Mouse (Mus musculus): ENCODE results near the gene Lman2. TPM values are rescaled to one million over a fixed set of nuclear protein-coding genes. Genes with fewer than 3 reads are reported as not detected.

Gene Lman2
- polyA plus RNA-seq, 1 experiment from 2014 or later = 85.3 TPM

- H3K9me3 ChIP-seq (ENCODE audit: control insufficient read depth, low read length) = no peaks in the 10 kb centered on the region
- ATAC-seq (ENCODE audit: insufficient number of reproducible peaks, low FRiP score, low TSS enrichment, low read depth) = no peak
- H3K36me3 ChIP-seq (ENCODE audit: control insufficient read depth, insufficient read depth, low read length) = no peaks in the 10 kb centered on the region
- no peak overlapping the region for H3K27ac ChIP-seq (replicated peaks; ENCODE audit: low read depth, low read length)
- H3K4me2 ChIP-seq (ENCODE audit: low read depth, severe bottlenecking) = peak overlapping the region; percentile 20
- H3K4me3 ChIP-seq (ENCODE audit: low read depth, low read length) = 0 out of 2 replicates have a peak overlapping the region, but pooled peaks have one; percentile 8
- DNase-seq (ENCODE audit: low spot score) = peak; percentile 34
- 4% methylated on average over 32 of the region's 32 CpGs for WGBS
- H3K9ac ChIP-seq (ENCODE audit: low read length) = no peak overlapping the region
- H3K4me1 ChIP-seq (ENCODE audit: control insufficient read depth, insufficient read depth, low read length) = no peaks in the 10 kb centered on the region; the same call in 1 of the 2 replicates
- H3K27me3 ChIP-seq (ENCODE audit: control insufficient read depth, insufficient read depth, low read length) = peaks cover 39% of the 10 kb centered on the region
These were observed 16.5 kb upstream of the Lman2 start for GRCm38 (mm10) chr13:55378907-55379580.

DNA sequence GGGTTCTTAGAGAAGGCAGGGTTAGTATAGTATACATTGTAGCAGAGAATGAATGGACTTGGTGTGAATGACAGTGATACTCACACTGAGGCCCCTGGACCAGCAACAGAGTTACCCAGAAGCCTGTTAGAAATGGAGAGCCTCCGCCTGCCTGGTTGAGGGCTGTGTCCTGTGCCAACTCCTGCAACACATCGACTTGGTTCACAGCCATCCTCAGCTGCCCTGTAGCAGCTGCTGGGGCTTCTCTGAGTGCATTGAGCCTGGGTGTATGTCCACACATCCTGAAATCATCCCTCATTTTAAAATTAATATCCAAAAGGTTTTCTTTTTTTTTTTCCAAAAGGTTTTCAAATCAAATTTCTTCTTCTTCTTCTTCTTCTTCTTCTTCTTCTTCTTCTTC lies 13.3 kb upstream of the Lman2 start:
- no peak overlapping the region for H3K27ac ChIP-seq (replicated peaks; ENCODE audit: low read depth, low read length)
- no peak overlapping the region for H3K4me2 ChIP-seq (ENCODE audit: low read depth, severe bottlenecking)
- WGBS = 67% methylated on average over 2 of the region's 2 CpGs
- DNase-seq (ENCODE audit: low spot score) = no peak
- no peaks in the 10 kb centered on the region; the same call in 1 of the 2 replicates for H3K4me1 ChIP-seq (ENCODE audit: control insufficient read depth, insufficient read depth, low read length)
- peaks cover 31% of the 10 kb centered on the region for H3K27me3 ChIP-seq (ENCODE audit: control insufficient read depth, insufficient read depth, low read length)
- H3K9me3 ChIP-seq (ENCODE audit: control insufficient read depth, low read length) = no peaks in the 10 kb centered on the region
- no peaks in the 10 kb centered on the region for H3K36me3 ChIP-seq (ENCODE audit: control insufficient read depth, insufficient read depth, low read length)
- no peak overlapping the region for H3K4me3 ChIP-seq (ENCODE audit: low read depth, low read length)
- no peak for ATAC-seq (ENCODE audit: insufficient number of reproducible peaks, low FRiP score, low TSS enrichment, low read depth)
- H3K9ac ChIP-seq (ENCODE audit: low read length) = no peak overlapping the region

DNA sequence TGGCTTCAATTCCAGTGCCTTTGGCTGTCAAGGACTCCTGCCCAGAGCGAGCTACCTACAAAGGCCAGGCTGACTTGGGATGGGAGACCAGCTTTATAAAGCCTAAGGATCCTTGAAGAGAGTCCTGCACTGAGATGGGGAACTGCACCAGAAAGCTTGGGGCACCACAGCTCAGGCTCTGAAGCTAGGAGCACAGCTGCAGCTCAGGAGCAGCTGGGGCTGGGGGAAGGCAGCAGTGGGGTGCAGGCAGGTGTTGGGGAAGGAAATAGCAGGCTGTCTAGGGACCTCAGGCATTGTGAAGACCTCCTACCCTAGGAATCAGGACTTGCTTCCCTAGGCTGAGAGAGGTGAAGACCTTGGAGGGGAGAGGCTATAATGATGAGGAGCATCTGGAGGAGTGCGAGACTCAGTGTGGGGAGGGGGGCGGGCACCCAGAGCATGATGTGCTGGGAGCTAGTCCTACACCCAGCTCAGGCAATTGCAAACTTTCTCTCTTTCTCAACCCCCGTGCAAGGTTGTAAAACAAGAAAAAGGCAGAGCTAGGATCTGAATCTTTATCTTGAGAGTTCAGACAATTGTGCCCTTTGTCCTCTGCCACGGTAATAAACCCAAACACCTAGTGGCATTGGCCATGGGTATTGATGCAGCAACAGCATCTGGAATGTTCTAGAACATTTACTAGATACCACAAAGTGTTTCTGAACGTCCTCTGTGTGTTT lies 11.8 kb upstream of the Lman2 start:
- no peaks in the 10 kb centered on the region for H3K36me3 ChIP-seq (ENCODE audit: control insufficient read depth, insufficient read depth, low read length)
- H3K9me3 ChIP-seq (ENCODE audit: control insufficient read depth, low read length) = no peaks in the 10 kb centered on the region
- WGBS = 64% methylated on average over 6 of the region's 6 CpGs
- H3K9ac ChIP-seq (ENCODE audit: low read length) = no peak overlapping the region
- H3K27ac ChIP-seq (replicated peaks; ENCODE audit: low read depth, low read length) = no peak overlapping the region
- DNase-seq (ENCODE audit: low spot score) (no peak), ATAC-seq (ENCODE audit: insufficient number of reproducible peaks, low FRiP score, low TSS enrichment, low read depth) (no peak)
- H3K4me2 ChIP-seq (ENCODE audit: low read depth, severe bottlenecking) = no peak overlapping the region
- peaks cover 18% of the 10 kb centered on the region for H3K27me3 ChIP-seq (ENCODE audit: control insufficient read depth, insufficient read depth, low read length)
- peaks cover 3% of the 10 kb centered on the region; the same call in 1 of the 2 replicates for H3K4me1 ChIP-seq (ENCODE audit: control insufficient read depth, insufficient read depth, low read length)
- H3K4me3 ChIP-seq (ENCODE audit: low read depth, low read length) = no peak overlapping the region

- Histone ChIP-seq H3K9me3 (ENCODE audit: control insufficient read depth, low read length) (no peaks in the 10 kb centered on the region), H3K36me3 (ENCODE audit: control insufficient read depth, insufficient read depth, low read length) (no peaks in the 10 kb centered on the region), H3K4me3 (ENCODE audit: low read depth, low read length) (no peak overlapping the region), H3K27me3 (ENCODE audit: control insufficient read depth, insufficient read depth, low read length) (no peaks in the 10 kb centered on the region), H3K9ac (ENCODE audit: low read length) (no peak overlapping the region), H3K4me2 (ENCODE audit: low read depth, severe bottlenecking) (no peak overlapping the region), H3K27ac (replicated peaks; ENCODE audit: low read depth, low read length) (no peak overlapping the region), H3K4me1 (ENCODE audit: control insufficient read depth, insufficient read depth, low read length) (0 out of 2 replicates have a peak, but pooled peaks cover 3% of the 10 kb centered on the region)
- DNase-seq (ENCODE audit: low spot score) = no peak
- 56% methylated on average over 5 of the region's 5 CpGs for WGBS
- no peak for ATAC-seq (ENCODE audit: insufficient number of reproducible peaks, low FRiP score, low TSS enrichment, low read depth)
These were observed 9.2 kb upstream of the Lman2 start for GRCm38 (mm10) chr13:55371740-55372139.

DNA sequence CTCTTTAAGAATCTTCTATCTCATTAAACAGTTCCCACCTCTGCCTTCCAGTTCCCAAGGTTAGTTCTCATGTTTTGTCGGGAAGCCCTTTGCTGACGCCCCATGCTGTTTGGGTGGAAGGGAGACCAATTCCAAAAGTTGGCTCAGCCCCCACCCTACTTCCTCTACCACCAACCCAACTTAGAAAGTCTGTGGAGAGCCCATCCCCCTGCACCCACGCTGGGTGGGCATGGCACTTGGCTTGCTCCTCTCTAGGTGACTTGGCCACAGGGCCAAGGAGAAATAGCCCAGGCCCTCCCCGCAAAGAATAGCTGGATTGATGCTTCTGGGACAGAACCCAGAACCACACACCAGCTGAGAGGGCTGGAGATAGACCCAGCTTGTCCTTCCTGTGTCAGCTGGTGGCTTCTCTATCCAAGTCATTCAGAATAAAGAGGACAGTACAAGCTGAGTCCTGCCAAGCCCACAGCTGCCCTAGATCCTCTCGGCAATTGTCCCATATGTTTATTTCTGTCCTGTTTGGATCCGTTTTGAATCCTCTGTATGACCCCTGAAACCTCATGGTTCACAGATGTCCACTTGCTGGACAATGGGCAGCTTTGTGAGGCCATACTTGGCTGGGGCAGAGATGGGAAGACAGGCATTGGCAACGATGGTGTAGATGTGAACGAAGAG lies 8.6 kb upstream of the Lman2 start:
- no peak overlapping the region for H3K27ac ChIP-seq (replicated peaks; ENCODE audit: low read depth, low read length)
- H3K27me3 ChIP-seq (ENCODE audit: control insufficient read depth, insufficient read depth, low read length) = no peaks in the 10 kb centered on the region
- 72% methylated on average over 8 of the region's 8 CpGs for WGBS
- no peaks in the 10 kb centered on the region for H3K9me3 ChIP-seq (ENCODE audit: control insufficient read depth, low read length)
- no peak for ATAC-seq (ENCODE audit: insufficient number of reproducible peaks, low FRiP score, low TSS enrichment, low read depth)
- no peak overlapping the region for H3K9ac ChIP-seq (ENCODE audit: low read length)
- H3K4me1 ChIP-seq (ENCODE audit: control insufficient read depth, insufficient read depth, low read length) = 0 out of 2 replicates have a peak, but pooled peaks cover 3% of the 10 kb centered on the region
- no peaks in the 10 kb centered on the region for H3K36me3 ChIP-seq (ENCODE audit: control insufficient read depth, insufficient read depth, low read length)
- DNase-seq (ENCODE audit: low spot score) = no peak
- H3K4me2 ChIP-seq (ENCODE audit: low read depth, severe bottlenecking) = no peak overlapping the region
- H3K4me3 ChIP-seq (ENCODE audit: low read depth, low read length) = no peak overlapping the region

GRCm38 (mm10) chr13:55370234-55370633 lies 7.7 kb upstream of the Lman2 start:
- H3K36me3 ChIP-seq (ENCODE audit: control insufficient read depth, insufficient read depth, low read length) = no peaks in the 10 kb centered on the region
- ATAC-seq (ENCODE audit: insufficient number of reproducible peaks, low FRiP score, low TSS enrichment, low read depth) = no peak
- 63% methylated on average over 3 of the region's 3 CpGs for WGBS
- no peaks in the 10 kb centered on the region for H3K9me3 ChIP-seq (ENCODE audit: control insufficient read depth, low read length)
- H3K27ac ChIP-seq (replicated peaks; ENCODE audit: low read depth, low read length) = no peak overlapping the region
- no peak overlapping the region for H3K4me2 ChIP-seq (ENCODE audit: low read depth, severe bottlenecking)
- H3K9ac ChIP-seq (ENCODE audit: low read length) = no peak overlapping the region
- no peak for DNase-seq (ENCODE audit: low spot score)
- no peak overlapping the region for H3K4me3 ChIP-seq (ENCODE audit: low read depth, low read length)
- H3K4me1 ChIP-seq (ENCODE audit: control insufficient read depth, insufficient read depth, low read length) = 0 out of 2 replicates have a peak, but pooled peaks cover 3% of the 10 kb centered on the region
- H3K27me3 ChIP-seq (ENCODE audit: control insufficient read depth, insufficient read depth, low read length) = no peaks in the 10 kb centered on the region

DNA sequence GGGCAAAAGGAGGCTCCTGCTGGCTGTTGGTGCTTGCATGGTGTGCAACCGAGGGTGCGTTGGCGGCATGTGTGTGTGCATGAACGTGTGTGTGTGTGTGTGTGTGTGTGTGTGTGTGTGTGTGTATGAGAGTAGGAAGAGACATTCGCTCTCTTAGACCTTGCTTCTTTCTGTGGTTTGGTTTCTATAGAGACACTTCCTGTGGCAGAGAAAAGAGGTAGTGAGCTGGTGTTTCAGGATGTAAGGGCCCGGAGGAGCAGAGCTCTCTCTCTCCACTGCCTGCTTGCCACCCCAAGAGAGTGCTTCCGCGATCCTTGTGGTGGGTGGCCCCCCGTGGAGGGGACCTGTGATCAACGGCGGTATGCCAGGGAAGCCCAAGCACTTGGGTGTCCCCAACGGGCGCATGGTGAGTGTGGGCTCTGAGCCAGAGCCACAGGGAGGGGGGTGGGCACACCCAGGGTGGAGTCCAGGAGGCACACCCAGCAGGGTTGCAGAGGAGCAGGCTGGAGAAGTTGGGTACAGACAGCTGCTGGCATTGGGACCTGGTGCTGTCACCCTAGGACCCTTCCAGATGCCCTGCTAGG lies 7.0 kb upstream of the Lman2 start, which contains the start of gene Rgs14:
TSS of gene Rgs14 (plus strand) at position 202 of the 584 bp plus-strand sequence.
- no peak for ATAC-seq (ENCODE audit: insufficient number of reproducible peaks, low FRiP score, low TSS enrichment, low read depth)
- Histone ChIP-seq H3K27ac (replicated peaks; ENCODE audit: low read depth, low read length) (no peak within 1 kb of the TSS), H3K4me3 (ENCODE audit: low read depth, low read length) (no peak within 1 kb of the TSS), H3K4me2 (ENCODE audit: low read depth, severe bottlenecking) (no peak within 1 kb of the TSS), H3K4me1 (ENCODE audit: control insufficient read depth, insufficient read depth, low read length) (0 out of 2 replicates have a peak, but pooled peaks cover 3% of the 10 kb centered on the region), H3K9me3 (ENCODE audit: control insufficient read depth, low read length) (no peaks in the 10 kb centered on the region), H3K9ac (ENCODE audit: low read length) (no peak within 1 kb of the TSS), H3K36me3 (ENCODE audit: control insufficient read depth, insufficient read depth, low read length) (no peaks in the 10 kb centered on the region), H3K27me3 (ENCODE audit: control insufficient read depth, insufficient read depth, low read length) (no peaks in the 10 kb centered on the region)
- no peak for DNase-seq (ENCODE audit: low spot score)
- 56% methylated on average over 13 of the region's 13 CpGs for WGBS

DNA sequence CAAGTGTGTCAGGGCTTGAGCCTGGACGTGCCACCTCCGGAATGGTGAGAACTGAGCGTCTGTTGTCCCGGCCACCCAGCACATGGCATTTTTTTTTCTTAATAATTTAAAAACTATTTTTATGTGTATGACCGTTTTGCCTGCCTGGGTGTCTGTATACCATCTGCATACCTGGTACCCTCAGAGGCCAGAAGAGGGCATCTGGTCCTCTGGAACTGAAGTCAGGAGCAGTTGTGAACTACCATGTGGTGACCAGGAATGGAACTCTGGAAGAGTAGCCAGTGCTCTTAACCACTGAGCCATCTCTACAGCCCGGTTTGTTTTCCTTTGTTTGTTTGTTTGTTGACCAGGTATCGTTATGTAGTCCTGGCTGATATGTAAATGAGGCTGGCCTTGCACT lies 5.8 kb upstream of the Lman2 start:
- H3K27me3 ChIP-seq (ENCODE audit: control insufficient read depth, insufficient read depth, low read length) = no peaks in the 10 kb centered on the region

More for the DNA sequence above, 5.8 kb upstream of the Lman2 start:
- DNase-seq (ENCODE audit: low spot score) (no peak), ATAC-seq (ENCODE audit: insufficient number of reproducible peaks, low FRiP score, low TSS enrichment, low read depth) (no peak)
- Histone ChIP-seq H3K9ac (ENCODE audit: low read length) (no peak overlapping the region), H3K4me1 (ENCODE audit: control insufficient read depth, insufficient read depth, low read length) (0 out of 2 replicates have a peak, but pooled peaks cover 3% of the 10 kb centered on the region), H3K4me2 (ENCODE audit: low read depth, severe bottlenecking) (no peak overlapping the region), H3K9me3 (ENCODE audit: control insufficient read depth, low read length) (no peaks in the 10 kb centered on the region), H3K4me3 (ENCODE audit: low read depth, low read length) (no peak overlapping the region), H3K27ac (replicated peaks; ENCODE audit: low read depth, low read length) (no peak overlapping the region), H3K36me3 (ENCODE audit: control insufficient read depth, insufficient read depth, low read length) (no peaks in the 10 kb centered on the region)
- 69% methylated on average over 7 of the region's 7 CpGs for WGBS
